Mouse (Mus musculus) liver, adult 2 months (tissue): ENCODE data around the gene Map3k1. TPM values are rescaled to one million over a fixed set of nuclear protein-coding genes. Genes with fewer than 3 reads are reported as not detected.

Source experiments
- DNase-seq: peaks from one replicate; pipeline ENCODE4 v3.0.0-alpha.2; 2011; ENCODE audit warnings: low read depth, low spot score; ENCODE audit errors: extremely low read depth
- H3K27ac ChIP-seq: fragments of 200-500 bp; replicated peaks from 2 replicates; pipeline ENCODE4 v1.5.1; 2012; ENCODE audit warnings: low read depth, mild to moderate bottlenecking, control low read depth, inconsistent platforms, low read length; ENCODE audit not compliant: insufficient read depth
- H3K27me3 ChIP-seq: fragments of 200-500 bp; 2 replicates; pipeline ENCODE4 v1.6.1; 2012; ENCODE audit warnings: mild to moderate bottlenecking, moderate library complexity, low read length, inconsistent platforms; ENCODE audit not compliant: control insufficient read depth, insufficient read depth
- H3K36me3 ChIP-seq: fragments of 200-500 bp; 2 replicates; pipeline ENCODE4 v1.6.1; 2012; ENCODE audit warnings: low read length, inconsistent platforms; ENCODE audit not compliant: control insufficient read depth, insufficient read depth
- H3K4me1 ChIP-seq: fragments of 200-500 bp; 2 replicates; pipeline ENCODE4 v1.6.1; 2011; ENCODE audit warnings: low read length; ENCODE audit not compliant: control insufficient read depth, insufficient read depth
- H3K4me3 ChIP-seq: fragments of 200-500 bp; 2 replicates; pipeline ENCODE4 v1.5.1; 2011; ENCODE audit warnings: low read depth, mild to moderate bottlenecking, control low read depth, low read length, moderate library complexity; ENCODE audit not compliant: insufficient read depth
- H3K79me2 ChIP-seq: fragments of 200-500 bp; 2 replicates; pipeline ENCODE4 v1.6.1; 2012; ENCODE audit warnings: inconsistent platforms, mild to moderate bottlenecking, low read length, moderate library complexity; ENCODE audit not compliant: control insufficient read depth, insufficient read depth
- H3K9ac ChIP-seq: fragments of 200-500 bp; 2 replicates; pipeline ENCODE4 v1.6.1; 2012; ENCODE audit warnings: low read depth, mild to moderate bottlenecking, control low read depth, inconsistent platforms, low read length
- CTCF ChIP-seq: fragments of 200-500 bp; IDR thresholded peaks from 2 replicates; pipeline ENCODE4 v1.5.1; 2011; ENCODE audit warnings: low read depth, low read length, control low read depth
- POLR2A ChIP-seq: fragments of 200-500 bp; IDR thresholded peaks from 2 replicates; pipeline ENCODE4 v1.6.1; 2011; ENCODE audit warnings: low read length, control low read depth; ENCODE audit not compliant: insufficient read depth; ENCODE audit errors: extremely low read depth
- WGBS: fragments of 180-500 bp; shearing (Covaris S2); methylation state at CpG from one replicate; pipeline ENCODE4 v1.1.7; 2018; 5-methylcytosine and 5-hydroxymethylcytosine counted together
- polyA plus RNA-seq: library from polyadenylated mRNA; depleted of rRNA; stranded (reverse); fragments of >200 nt; gene quantifications from 2 replicates; pipeline ENCODE4 v1.2.3, GENCODE M21; 2012
- total RNA-seq: library from RNA; depleted of rRNA; stranded (reverse); fragments of >200 nt; gene quantifications from 2 replicates; pipeline ENCODE4 v1.2.3, GENCODE M21; 2014

Gene Map3k1
- total and polyA plus RNA-seq, 2 experiments = 4.5 to 7.9 TPM

GRCm38 (mm10) chr13:111816431-111816830 lies 7.6 kb upstream of the Map3k1 start:
- Histone ChIP-seq H3K4me1 (no peaks in the 10 kb centered on the region), H3K36me3 (no peaks in the 10 kb centered on the region), H3K79me2 (no peaks in the 10 kb centered on the region), H3K4me3 (no peak overlapping the region), H3K27me3 (no peaks in the 10 kb centered on the region), H3K9ac (no peak overlapping the region), H3K27ac (no peak overlapping the region)
- peak; percentile 82 for DNase-seq
- WGBS = 24% methylated on average over 3 of the region's 3 CpGs
- TF ChIP-seq CTCF (no peak), POLR2A (no peak)

GRCm38 (mm10) chr13:111815486-111815885 lies 6.7 kb upstream of the Map3k1 start:
- TF ChIP-seq POLR2A = no peak
- no peak for TF ChIP-seq CTCF
- Histone ChIP-seq H3K27ac (no peak overlapping the region), H3K27me3 (no peaks in the 10 kb centered on the region), H3K4me3 (no peak overlapping the region), H3K9ac (no peak overlapping the region), H3K36me3 (no peaks in the 10 kb centered on the region), H3K79me2 (no peaks in the 10 kb centered on the region), H3K4me1 (no peaks in the 10 kb centered on the region)
- peak; percentile 34 for DNase-seq
- WGBS = 56% methylated on average over 4 of the region's 4 CpGs

DNA sequence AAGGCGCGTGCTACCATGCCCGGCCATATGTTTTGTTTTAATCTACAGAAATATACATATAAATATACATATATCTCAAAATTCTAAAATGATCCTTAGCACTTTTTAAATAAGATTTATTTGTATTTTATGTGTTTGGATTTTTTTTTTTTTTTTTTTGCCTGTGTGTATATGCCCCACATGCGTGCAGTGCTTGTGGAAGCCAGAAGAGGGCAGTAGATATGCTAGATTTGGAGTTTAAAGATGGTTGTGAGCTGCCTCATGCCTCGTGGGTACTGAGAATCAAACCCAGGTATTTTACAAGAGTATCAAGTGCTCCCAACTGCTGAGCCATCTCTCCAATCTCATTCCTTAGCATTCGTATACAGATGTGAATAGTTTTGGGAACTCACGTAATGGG lies 6.2 kb upstream of the Map3k1 start:
- WGBS = 98% methylated on average over 7 of the region's 7 CpGs
- Histone ChIP-seq H3K36me3 (no peaks in the 10 kb centered on the region), H3K79me2 (no peaks in the 10 kb centered on the region), H3K9ac (no peak overlapping the region), H3K27me3 (no peaks in the 10 kb centered on the region), H3K27ac (no peak overlapping the region), H3K4me1 (no peaks in the 10 kb centered on the region), H3K4me3 (no peak overlapping the region)
- DNase-seq = no peak
- TF ChIP-seq CTCF (no peak), POLR2A (no peak)

DNA sequence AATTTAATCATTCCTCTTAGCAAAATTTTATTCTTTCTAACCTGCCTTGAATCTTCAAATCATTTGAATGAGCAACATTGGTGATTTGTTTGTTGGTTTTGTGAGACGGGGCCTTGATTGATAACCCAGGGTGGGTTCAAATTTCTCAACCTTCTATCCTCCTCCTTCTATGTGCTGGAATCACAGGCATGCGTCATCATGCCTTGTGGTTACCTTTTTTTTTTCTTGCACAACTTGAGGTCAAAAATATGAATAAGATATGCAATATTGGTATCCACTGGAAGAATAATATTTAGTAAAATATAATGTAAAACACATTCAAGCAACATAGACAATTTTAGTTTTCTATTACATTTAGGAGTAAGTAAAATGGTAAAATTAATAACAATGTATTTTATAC lies 3.9 kb upstream of the Map3k1 start:
- no peak overlapping the region for H3K4me3 ChIP-seq
- no peaks in the 10 kb centered on the region for H3K27me3 ChIP-seq
- 87% methylated on average over 2 of the region's 2 CpGs for WGBS
- H3K9ac ChIP-seq = no peak overlapping the region
- DNase-seq = no peak
- TF ChIP-seq CTCF (no peak), POLR2A (no peak)
- H3K27ac ChIP-seq = no peak overlapping the region
- no peaks in the 10 kb centered on the region for H3K36me3 ChIP-seq
- H3K79me2 ChIP-seq = peaks cover 7% of the 10 kb centered on the region; the same call in 1 of the 2 replicates
- no peaks in the 10 kb centered on the region for H3K4me1 ChIP-seq

DNA sequence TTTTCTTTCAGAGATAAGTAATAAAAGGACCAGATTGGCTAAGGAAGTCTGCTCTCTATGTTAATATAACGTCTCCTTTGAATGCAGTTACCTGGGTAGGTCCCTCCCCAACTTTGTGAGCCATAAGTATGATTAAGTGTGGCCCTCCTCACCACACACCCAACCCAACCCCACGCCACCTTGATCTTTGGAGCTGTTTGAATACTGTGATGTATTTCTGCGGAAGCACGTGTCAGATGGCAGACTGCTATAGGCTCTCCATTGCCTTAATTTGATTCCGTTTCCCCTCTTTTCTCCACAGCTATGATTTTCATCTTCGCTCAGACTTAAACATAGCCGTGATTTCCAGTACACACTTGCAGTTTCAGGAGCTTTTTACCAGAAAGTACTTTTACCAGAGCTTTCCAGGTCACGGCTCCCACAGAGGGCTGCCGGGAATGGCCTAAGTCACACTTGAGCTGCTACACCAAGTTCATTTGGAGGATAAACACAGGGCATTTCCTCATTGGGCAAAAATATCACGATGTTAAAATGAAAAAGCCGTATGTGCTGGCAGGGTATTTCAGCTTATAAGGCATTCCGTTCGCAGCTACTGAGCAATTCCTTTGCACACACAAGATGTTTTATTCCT lies 2.3 kb upstream of the Map3k1 start:
- Histone ChIP-seq H3K4me1 (no peaks in the 10 kb centered on the region; the same call in 1 of the 2 replicates), H3K79me2 (peaks cover 8% of the 10 kb centered on the region; the same call in 1 of the 2 replicates), H3K36me3 (no peaks in the 10 kb centered on the region), H3K27ac (no peak overlapping the region), H3K27me3 (no peaks in the 10 kb centered on the region), H3K9ac (no peak overlapping the region), H3K4me3 (no peak overlapping the region)
- no peak for DNase-seq
- TF ChIP-seq CTCF (no peak), POLR2A (no peak)
- WGBS = 93% methylated on average over 13 of the region's 13 CpGs

GRCm38 (mm10) chr13:111809466-111810228 lies 854 bp upstream of the Map3k1 start:
- Histone ChIP-seq H3K27me3 (no peaks in the 10 kb centered on the region), H3K79me2 (peaks cover 8% of the 10 kb centered on the region; the same call in 1 of the 2 replicates), H3K36me3 (no peaks in the 10 kb centered on the region), H3K27ac (peak overlapping the region; percentile 88), H3K4me1 (peaks cover 9% of the 10 kb centered on the region), H3K4me3 (peak overlapping the region; percentile 91), H3K9ac (peak overlapping the region; percentile 99)
- WGBS = 4% methylated on average over 29 of the region's 29 CpGs
- no peak for TF ChIP-seq CTCF
- no peak for TF ChIP-seq POLR2A
- peak; percentile 70 for DNase-seq
